8 mouse cellular contexts compared by ENCODE assay signal in the genomic region with DNA sequence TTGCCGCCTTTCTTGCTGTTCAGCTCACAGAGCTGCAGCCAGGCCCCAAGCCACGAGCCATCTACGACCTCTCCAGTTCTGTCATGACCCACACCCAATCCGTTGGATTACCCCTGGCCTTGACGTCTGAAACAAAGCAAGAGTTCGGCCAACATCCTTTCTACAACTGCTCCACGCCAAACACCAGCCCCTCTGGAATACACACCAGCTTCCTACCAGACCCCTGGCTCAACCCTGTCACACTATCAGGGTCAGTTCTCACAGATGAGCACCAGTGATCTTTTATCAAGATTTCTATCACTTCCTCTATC. TPM values are rescaled to one million over a fixed set of nuclear protein-coding genes. Genes with fewer than 3 reads are reported as not detected.
DNase-seq lines count a peak whose midpoint lies in the region; ATAC-seq lines count a peak whose summit lies in the region.
"Had no signal": no experiment of that assay in that cellular context is flagged by ENCODE, and none has a peak within 500 bp of the region (broad histone marks: within the 10 kb centered on the region; RNA-seq: fewer than 3 reads in every experiment).

No protein-coding gene starts in this region.

- no peak overlapping the region for H3K4me2 ChIP-seq in kidney, embryonic 16.5 days (replicated peaks; ENCODE audit: low read depth, low read length)
- H3K4me2 ChIP-seq in intestine, embryonic 16.5 days (ENCODE audit: low read depth, low read length), result no peak overlapping the region
- no peak overlapping the region for H3K4me2 ChIP-seq in midbrain, embryonic 15.5 days

- H3K4me1 ChIP-seq in kidney, embryonic 16.5 days (ENCODE audit: insufficient read depth, low read length), result peaks cover 49% of the 10 kb centered on the region
- H3K4me1 ChIP-seq in intestine, embryonic 16.5 days (ENCODE audit: control insufficient read depth, insufficient read depth, low read length), result peaks cover 22% of the 10 kb centered on the region
- H3K4me1 ChIP-seq in midbrain, embryonic 15.5 days, result peaks cover 53% of the 10 kb centered on the region

- H3K27me3 ChIP-seq in kidney, embryonic 16.5 days (ENCODE audit: insufficient read depth, low read length), result no peaks in the 10 kb centered on the region
- no peaks in the 10 kb centered on the region for H3K27me3 ChIP-seq in intestine, embryonic 16.5 days (replicated peaks; ENCODE audit: control insufficient read depth, insufficient read depth, low read length)
- H3K27me3 ChIP-seq in midbrain, embryonic 15.5 days (replicated peaks), result no peaks in the 10 kb centered on the region

- H3K9ac ChIP-seq in kidney, embryonic 16.5 days (replicated peaks; ENCODE audit: low read length), result no peak overlapping the region
- no peak overlapping the region for H3K9ac ChIP-seq in intestine, embryonic 16.5 days (ENCODE audit: low read depth, low read length)
- H3K9ac ChIP-seq in midbrain, embryonic 15.5 days, result no peak overlapping the region

- no peak for ATAC-seq in kidney, embryonic 16.5 days (ENCODE audit: low FRiP score, low TSS enrichment)
- ATAC-seq in intestine, embryonic 16.5 days, result no peak
- no peak for ATAC-seq in midbrain, embryonic 15.5 days (replicated peaks)

- no peak overlapping the region for H3K4me3 ChIP-seq in kidney, embryonic 16.5 days (ENCODE audit: low read length)
- H3K4me3 ChIP-seq in intestine, embryonic 16.5 days (ENCODE audit: low read length), result no peak overlapping the region
- no peak overlapping the region for H3K4me3 ChIP-seq in midbrain, embryonic 15.5 days

- no peaks in the 10 kb centered on the region for H3K9me3 ChIP-seq in kidney, embryonic 16.5 days (ENCODE audit: low read length)
- no peaks in the 10 kb centered on the region for H3K9me3 ChIP-seq in intestine, embryonic 16.5 days (ENCODE audit: control insufficient read depth, low read length)
- H3K9me3 ChIP-seq in midbrain, embryonic 15.5 days, result no peaks in the 10 kb centered on the region

- peak overlapping the region; percentile 44; the same call in 1 of the 2 replicates for H3K27ac ChIP-seq in kidney, embryonic 16.5 days (ENCODE audit: low read length)
- peak overlapping the region; percentile 29; the same call in 1 of the 2 replicates for H3K27ac ChIP-seq in intestine, embryonic 16.5 days (ENCODE audit: low read length)
- H3K27ac ChIP-seq in midbrain, embryonic 15.5 days, result 0 out of 2 replicates have a peak overlapping the region, but pooled peaks have one; percentile 25

- 44% methylated on average over 7 of the region's 7 CpGs for WGBS in kidney, embryonic 16.5 days
- WGBS in intestine, embryonic 16.5 days, result 38% methylated on average over 7 of the region's 7 CpGs
- 69% methylated on average over 7 of the region's 7 CpGs for WGBS in midbrain, embryonic 15.5 days

- DNase-seq in kidney, adult 9 months, result no peak
- DNase-seq in heart, adult 9 months (ENCODE audit: low spot score in 2 of 2), result peak; percentile 62 to 66
- DNase-seq in frontal cortex, postnatal 10 days (ENCODE audit: low spot score in 2 of 2), result no peak
- no peak for DNase-seq in urinary bladder, adult 18-20 months (ENCODE audit: low spot score in 2 of 2)
- DNase-seq: right cerebral cortex, postnatal 14 days had no signal

- H3K36me3 ChIP-seq in kidney, embryonic 16.5 days (ENCODE audit: insufficient read depth, low read length), result peaks cover 10% of the 10 kb centered on the region; the same call in 1 of the 2 replicates
- H3K36me3 ChIP-seq in intestine, embryonic 16.5 days (ENCODE audit: control insufficient read depth, insufficient read depth, low read length), result no peaks in the 10 kb centered on the region
- peaks cover 13% of the 10 kb centered on the region; the same call in 1 of the 2 replicates for H3K36me3 ChIP-seq in midbrain, embryonic 15.5 days (replicated peaks)

RNA-seq across cellular contexts. Expression of a gene that starts 14.1 kb away (rescaled TPM):
- polyA plus RNA-seq in kidney, embryonic 16.5 days (2015; fragmentation: Nextera tagmentation; extraction: Ambion mirVana), result 8.3 and 8.6 TPM in 2 replicates
- polyA plus RNA-seq in intestine, embryonic 16.5 days (2015; fragmentation: Nextera tagmentation; extraction: Ambion mirVana), result 9.4 and 12.2 TPM in 2 replicates
- polyA plus RNA-seq in midbrain, embryonic 15.5 days (2015; fragmentation: Nextera tagmentation; extraction: Ambion mirVana), result 38.4 and 39.4 TPM in 2 replicates

RNA-seq across cellular contexts. Expression of a gene that starts 40.3 kb away (rescaled TPM):
- polyA plus RNA-seq in kidney, embryonic 16.5 days (2015; fragmentation: Nextera tagmentation; extraction: Ambion mirVana), result 16.9 and 18.6 TPM in 2 replicates
- polyA plus RNA-seq in intestine, embryonic 16.5 days (2015; fragmentation: Nextera tagmentation; extraction: Ambion mirVana), result 6.2 and 6.3 TPM in 2 replicates
- 12.1 and 12.4 TPM in 2 replicates for polyA plus RNA-seq in midbrain, embryonic 15.5 days (2015; fragmentation: Nextera tagmentation; extraction: Ambion mirVana)

Comparison
In these comparisons a context has a peak if more than half of its experiments do, and no peak if none do; other contexts are left out.
1. DNase-seq: peak in heart, adult 9 months (2 of 2); none in kidney, adult 9 months (single experiment), frontal cortex, postnatal 10 days (0 of 2) and urinary bladder, adult 18-20 months (0 of 2).
2. Peak in every context shown above with its lines, with median percentiles within 50 percentile points of each other: H3K27ac ChIP-seq.